Mouse (Mus musculus) urinary bladder, postnatal 10 days (tissue): ENCODE results near the gene Tsks.

ENCODE experiments used
- DNase-seq: peaks from one replicate; pipeline ENCODE4 v3.0.0; 2022; ENCODE audit warnings: low spot score

Tsks gene

GRCm38 (mm10) chr7:44981539-44981938 lies 38.5 kb downstream of the Tsks start:
- no peak for DNase-seq

GRCm38 (mm10) chr7:44983085-44983484 lies 40.1 kb downstream of the Tsks start:
- DNase-seq = peak; percentile 73

GRCm38 (mm10) chr7:44983944-44984832 lies 41.2 kb downstream of the Tsks start:
- no peak for DNase-seq

- no peak for DNase-seq
Observed at GRCm38 (mm10) chr7:44984833-44985164, 41.8 kb downstream of the Tsks start.

- DNase-seq = no peak
Observed at GRCm38 (mm10) chr7:44985595-44986191, 42.7 kb downstream of the Tsks start.

- DNase-seq = peak; percentile 87
Observed at GRCm38 (mm10) chr7:44986192-44986878, 43.3 kb downstream of the Tsks start, which contains the start of gene Prmt1. Prmt1 (minus strand) TSS chr7:44986568.

GRCm38 (mm10) chr7:44986879-44987718 lies 44.1 kb downstream of the Tsks start:
- DNase-seq = no peak

- no peak for DNase-seq
Observed at GRCm38 (mm10) chr7:44996672-44997071, 53.7 kb downstream of the Tsks start.

GRCm38 (mm10) chr7:44997231-44997939 lies 54.4 kb downstream of the Tsks start, which contains the start of gene Irf3:
Irf3 (plus strand) TSS chr7:44997648.
- DNase-seq = peak; percentile 89

- no peak for DNase-seq
Observed at GRCm38 (mm10) chr7:44997940-44998428, 55.0 kb downstream of the Tsks start.

- DNase-seq = no peak
Observed at GRCm38 (mm10) chr7:44998501-44998955, 55.5 kb downstream of the Tsks start, which contains the start of gene Bcl2l12. Bcl2l12 (minus strand) TSS chr7:44998712.

- DNase-seq = no peak
Observed at GRCm38 (mm10) chr7:44999753-45000152, 56.7 kb downstream of the Tsks start.

GRCm38 (mm10) chr7:45000539-45001114 lies 57.6 kb downstream of the Tsks start:
- DNase-seq = no peak

- no peak for DNase-seq
Observed at GRCm38 (mm10) chr7:45002440-45002839, 59.4 kb downstream of the Tsks start.

GRCm38 (mm10) chr7:45004546-45004945 lies 61.5 kb downstream of the Tsks start:
- DNase-seq = no peak

- DNase-seq = no peak
Observed at GRCm38 (mm10) chr7:45005321-45005992, 62.5 kb downstream of the Tsks start.

GRCm38 (mm10) chr7:45006503-45006902 lies 63.5 kb downstream of the Tsks start:
- no peak for DNase-seq

GRCm38 (mm10) chr7:45007141-45007540 lies 64.1 kb downstream of the Tsks start:
- no peak for DNase-seq
